Mouse (Mus musculus) forebrain, postnatal 0 days (tissue): ENCODE data around the gene Pnpla1. TPM values are rescaled to one million over a fixed set of nuclear protein-coding genes. Genes with fewer than 3 reads are reported as not detected.

Source experiments
- ATAC-seq: fragments of 200-750 bp; cut with Nextera tagmentation; 2 replicates; pipeline ENCODE4 v1.8.0; 2017; ENCODE audit warnings: mild to moderate bottlenecking, moderate library complexity
- DNase-seq: peaks from one replicate; pipeline ENCODE4 v3.0.0-alpha.2; 2015
- H3K27ac ChIP-seq: fragments of 300-500 bp; sonication (generic); 2 replicates; pipeline ENCODE4 v1.5.1; 2014; ENCODE audit warnings: low read depth, mild to moderate bottlenecking, antibody characterized with exemption, low read length, moderate library complexity, mixed read lengths
- H3K27me3 ChIP-seq: fragments of 300-500 bp; sonication (generic); 2 replicates; pipeline ENCODE4 v1.6.1; 2014; ENCODE audit warnings: mild to moderate bottlenecking, low read length, mixed read lengths; ENCODE audit not compliant: insufficient read depth
- H3K36me3 ChIP-seq: fragments of 300-500 bp; sonication (generic); 2 replicates; pipeline ENCODE4 v1.6.1; 2014; ENCODE audit warnings: mild to moderate bottlenecking, moderate library complexity; ENCODE audit not compliant: insufficient read depth
- H3K4me1 ChIP-seq: fragments of 300-500 bp; sonication (generic); 2 replicates; pipeline ENCODE4 v1.6.1; 2014; ENCODE audit warnings: antibody characterized with exemption; ENCODE audit not compliant: insufficient read depth
- H3K4me2 ChIP-seq: fragments of 300-500 bp; sonication (generic); 2 replicates; pipeline ENCODE4 v1.6.1; 2014; ENCODE audit warnings: low read depth, mild to moderate bottlenecking, moderate library complexity
- H3K4me3 ChIP-seq: fragments of 300-500 bp; sonication (generic); 2 replicates; pipeline ENCODE4 v1.5.1; 2014; ENCODE audit warnings: low read depth, low read length, mixed read lengths
- H3K9ac ChIP-seq: fragments of 300-500 bp; sonication (generic); 2 replicates; pipeline ENCODE4 v1.6.1; 2014; ENCODE audit warnings: mild to moderate bottlenecking
- H3K9me3 ChIP-seq: fragments of 300-500 bp; sonication (generic); 2 replicates; pipeline ENCODE4 v1.6.1; 2016; ENCODE audit warnings: low read length
- CTCF ChIP-seq: sonication (generic); IDR thresholded peaks from 2 replicates; pipeline ENCODE4 v1.5.1; 2016; ENCODE audit warnings: antibody characterized with exemption, control low read depth, low read depth
- WGBS: fragments of 180-500 bp; shearing (Covaris S2); extraction: QIAGEN DNeasy Blood & Tissue Kit; methylation state at CpG from one replicate; pipeline ENCODE4 v1.1.7; 2014; 5-methylcytosine and 5-hydroxymethylcytosine counted together
- polyA plus RNA-seq: library from polyadenylated mRNA; unstranded; fragments of >200 nt; fragmentation: Nextera tagmentation; extraction: Ambion mirVana; gene quantifications from 2 replicates; pipeline ENCODE4 v1.2.1, GENCODE M21; 2015
- total RNA-seq: library from RNA; depleted of rRNA; stranded (reverse); fragments of >200 nt; gene quantifications from 2 replicates; pipeline ENCODE4 v1.2.3, GENCODE M21; 2014

The Pnpla1 gene
- total and polyA plus RNA-seq, 2 experiments from 2014 or later: 0.04 TPM; not detected in 1

GRCm38 (mm10) chr17:28905377-28905916 lies 47.2 kb downstream of the Pnpla1 start:
- 68% methylated on average over 13 of the region's 13 CpGs for WGBS
- ATAC-seq: peak; percentile 12; the same call in 1 of the 2 replicates
- H3K9ac ChIP-seq: no peak overlapping the region

GRCm38 (mm10) chr17:28907959-28908358 lies 49.7 kb downstream of the Pnpla1 start:
- Histone ChIP-seq H3K36me3 (no peaks in the 10 kb centered on the region), H3K4me1 (peaks cover 23% of the 10 kb centered on the region; the same call in 1 of the 2 replicates), H3K9ac (no peak overlapping the region), H3K4me2 (no peak overlapping the region), H3K27ac (peak overlapping the region; percentile 62; the same call in 1 of the 2 replicates), H3K9me3 (no peaks in the 10 kb centered on the region), H3K27me3 (no peaks in the 10 kb centered on the region), H3K4me3 (no peak overlapping the region)
- DNase-seq (peak; percentile 84), ATAC-seq (peak; percentile 65)
- no peak for TF ChIP-seq CTCF
- 32% methylated on average over 7 of the region's 7 CpGs for WGBS

More at GRCm38 (mm10) chr17:28905377-28905916, 47.2 kb downstream of the Pnpla1 start:
- TF ChIP-seq CTCF: no peak
- Histone ChIP-seq H3K36me3 (no peaks in the 10 kb centered on the region), H3K9me3 (no peaks in the 10 kb centered on the region), H3K4me2 (no peak overlapping the region), H3K27me3 (no peaks in the 10 kb centered on the region), H3K27ac (peak overlapping the region; percentile 87), H3K4me1 (peaks cover 23% of the 10 kb centered on the region; the same call in 1 of the 2 replicates), H3K4me3 (no peak overlapping the region)
- peak; percentile 24 for DNase-seq

- peak; percentile 66 for TF ChIP-seq CTCF
- Histone ChIP-seq H3K27ac (no peak overlapping the region), H3K27me3 (no peaks in the 10 kb centered on the region), H3K4me3 (no peak overlapping the region), H3K4me2 (peak overlapping the region; percentile 4), H3K4me1 (peaks cover 22% of the 10 kb centered on the region; the same call in 1 of the 2 replicates), H3K9ac (no peak overlapping the region), H3K9me3 (no peaks in the 10 kb centered on the region), H3K36me3 (no peaks in the 10 kb centered on the region)
- ATAC-seq (no peak), DNase-seq (peak; percentile 53)
- 15% methylated on average over 29 of the region's 29 CpGs for WGBS
These were observed 51.2 kb downstream of the Pnpla1 start for GRCm38 (mm10) chr17:28909252-28909941.

GRCm38 (mm10) chr17:28910139-28910538 lies 51.9 kb downstream of the Pnpla1 start:
- no peaks in the 10 kb centered on the region for H3K9me3 ChIP-seq
- WGBS: 32% methylated on average over 7 of the region's 7 CpGs
- H3K4me3 ChIP-seq: no peak overlapping the region
- DNase-seq (no peak), ATAC-seq (no peak)
- no peak overlapping the region for H3K4me2 ChIP-seq
- TF ChIP-seq CTCF: 0 out of 2 replicates have a peak, but pooled peaks have one; percentile 14
- no peaks in the 10 kb centered on the region for H3K36me3 ChIP-seq
- H3K9ac ChIP-seq: no peak overlapping the region
- H3K27me3 ChIP-seq: no peaks in the 10 kb centered on the region
- no peak overlapping the region for H3K27ac ChIP-seq
- peaks cover 14% of the 10 kb centered on the region; the same call in 1 of the 2 replicates for H3K4me1 ChIP-seq

GRCm38 (mm10) chr17:28913200-28913599 lies 55.0 kb downstream of the Pnpla1 start:
- no peak for TF ChIP-seq CTCF
- ATAC-seq: no peak
- H3K9me3 ChIP-seq: no peaks in the 10 kb centered on the region
- DNase-seq: no peak
- 0 out of 2 replicates have a peak, but pooled peaks cover 7% of the 10 kb centered on the region for H3K4me1 ChIP-seq
- H3K36me3 ChIP-seq: no peaks in the 10 kb centered on the region
- H3K4me3 ChIP-seq: no peak overlapping the region
- no peaks in the 10 kb centered on the region for H3K27me3 ChIP-seq
- H3K4me2 ChIP-seq: no peak overlapping the region
- 66% methylated on average over 5 of the region's 5 CpGs for WGBS
- no peak overlapping the region for H3K27ac ChIP-seq
- H3K9ac ChIP-seq: no peak overlapping the region

GRCm38 (mm10) chr17:28913940-28914339 lies 55.7 kb downstream of the Pnpla1 start:
- no peaks in the 10 kb centered on the region for H3K27me3 ChIP-seq
- TF ChIP-seq CTCF: no peak
- no peak overlapping the region for H3K4me2 ChIP-seq
- DNase-seq: no peak
- 83% methylated on average over 6 of the region's 6 CpGs for WGBS
- 0 out of 2 replicates have a peak, but pooled peaks cover 2% of the 10 kb centered on the region for H3K4me1 ChIP-seq
- H3K9me3 ChIP-seq: no peaks in the 10 kb centered on the region
- H3K4me3 ChIP-seq: no peak overlapping the region
- H3K36me3 ChIP-seq: no peaks in the 10 kb centered on the region
- H3K27ac ChIP-seq: no peak overlapping the region
- H3K9ac ChIP-seq: no peak overlapping the region
- no peak for ATAC-seq

- ATAC-seq (no peak), DNase-seq (no peak)
- no peak within 1 kb of the TSS for H3K4me2 ChIP-seq
- no peak for TF ChIP-seq CTCF
- H3K4me1 ChIP-seq: no peaks in the 10 kb centered on the region
- no peak within 1 kb of the TSS for H3K27ac ChIP-seq
- no peak within 1 kb of the TSS for H3K4me3 ChIP-seq
- H3K9me3 ChIP-seq: no peaks in the 10 kb centered on the region
- no peaks in the 10 kb centered on the region for H3K36me3 ChIP-seq
- H3K27me3 ChIP-seq: no peaks in the 10 kb centered on the region
- WGBS: 62% methylated on average over 12 of the region's 12 CpGs
- no peak within 1 kb of the TSS for H3K9ac ChIP-seq
These were observed 56.9 kb downstream of the Pnpla1 start, which contains the start of gene 4930539E08Rik for GRCm38 (mm10) chr17:28915060-28915628. Gene 4930539E08Rik (minus strand): TSS chr17:28915324.
